Mouse (Mus musculus) kidney, postnatal 0 days (tissue): ENCODE results near the gene Syce2. TPM values are rescaled to one million over a fixed set of nuclear protein-coding genes. Genes with fewer than 3 reads are reported as not detected.

Source experiments
- ATAC-seq: fragments of 200-750 bp; cut with Nextera tagmentation; replicated peaks from 2 replicates; pipeline ENCODE4 v1.8.0; 2017; ENCODE audit warnings: low read depth, moderate number of reproducible peaks, moderate TSS enrichment, moderate library complexity; ENCODE audit not compliant: low FRiP score
- DNase-seq: peaks from one replicate; pipeline ENCODE4 v3.0.0-alpha.2; 2016; ENCODE audit warnings: low spot score
- H3K27ac ChIP-seq: fragments of 300-500 bp; sonication (generic); 2 replicates; pipeline ENCODE4 v1.5.1; 2014; ENCODE audit warnings: mild to moderate bottlenecking
- H3K27me3 ChIP-seq: fragments of 300-500 bp; sonication (generic); 2 replicates; pipeline ENCODE4 v1.6.1; 2014; ENCODE audit warnings: low read length, mixed read lengths; ENCODE audit not compliant: insufficient read depth
- H3K36me3 ChIP-seq: fragments of 300-500 bp; sonication (generic); 2 replicates; pipeline ENCODE4 v1.6.1; 2014; ENCODE audit warnings: low read length, mixed read lengths; ENCODE audit not compliant: insufficient read depth
- H3K4me1 ChIP-seq: fragments of 300-500 bp; sonication (generic); replicated peaks from 2 replicates; pipeline ENCODE4 v1.6.1; 2014; ENCODE audit warnings: antibody characterized with exemption, low read length, mixed read lengths; ENCODE audit not compliant: insufficient read depth
- H3K4me2 ChIP-seq: fragments of 300-500 bp; sonication (generic); 2 replicates; pipeline ENCODE4 v1.6.1; 2014; ENCODE audit warnings: mild to moderate bottlenecking, low read length, moderate library complexity, mixed read lengths
- H3K4me3 ChIP-seq: fragments of 300-500 bp; sonication (generic); replicated peaks from 2 replicates; pipeline ENCODE4 v1.5.1; 2014; ENCODE audit warnings: low read depth, low read length
- H3K9ac ChIP-seq: fragments of 300-500 bp; sonication (generic); 2 replicates; pipeline ENCODE4 v1.6.1; 2014; ENCODE audit warnings: low read depth, low read length
- H3K9me3 ChIP-seq: fragments of 300-500 bp; sonication (generic); replicated peaks from 2 replicates; pipeline ENCODE4 v1.6.1; 2016; ENCODE audit warnings: low read length, inconsistent platforms, mixed read lengths
- CTCF ChIP-seq: IDR thresholded peaks from 2 replicates; pipeline ENCODE4 v1.5.1; 2016; ENCODE audit warnings: antibody characterized with exemption, low read depth, mild to moderate bottlenecking, moderate library complexity
- WGBS: fragments of 180-500 bp; shearing (Covaris S2); extraction: QIAGEN DNeasy Blood & Tissue Kit; methylation state at CpG from one replicate; pipeline ENCODE4 v1.1.7; 2014; 5-methylcytosine and 5-hydroxymethylcytosine counted together
- microRNA-seq: library from miRNA; unstranded; fragments of <30 nt; microRNA quantifications from one replicate; pipeline ENCODE4, GENCODE M21; 2016
- polyA plus RNA-seq: library from polyadenylated mRNA; unstranded; fragments of >200 nt; fragmentation: Nextera tagmentation; extraction: Ambion mirVana; gene quantifications from 2 replicates; pipeline ENCODE4 v1.2.1, GENCODE M21; 2015

The Syce2 gene
- polyA plus RNA-seq, 1 experiment from 2014 or later: 43.0 TPM

DNA sequence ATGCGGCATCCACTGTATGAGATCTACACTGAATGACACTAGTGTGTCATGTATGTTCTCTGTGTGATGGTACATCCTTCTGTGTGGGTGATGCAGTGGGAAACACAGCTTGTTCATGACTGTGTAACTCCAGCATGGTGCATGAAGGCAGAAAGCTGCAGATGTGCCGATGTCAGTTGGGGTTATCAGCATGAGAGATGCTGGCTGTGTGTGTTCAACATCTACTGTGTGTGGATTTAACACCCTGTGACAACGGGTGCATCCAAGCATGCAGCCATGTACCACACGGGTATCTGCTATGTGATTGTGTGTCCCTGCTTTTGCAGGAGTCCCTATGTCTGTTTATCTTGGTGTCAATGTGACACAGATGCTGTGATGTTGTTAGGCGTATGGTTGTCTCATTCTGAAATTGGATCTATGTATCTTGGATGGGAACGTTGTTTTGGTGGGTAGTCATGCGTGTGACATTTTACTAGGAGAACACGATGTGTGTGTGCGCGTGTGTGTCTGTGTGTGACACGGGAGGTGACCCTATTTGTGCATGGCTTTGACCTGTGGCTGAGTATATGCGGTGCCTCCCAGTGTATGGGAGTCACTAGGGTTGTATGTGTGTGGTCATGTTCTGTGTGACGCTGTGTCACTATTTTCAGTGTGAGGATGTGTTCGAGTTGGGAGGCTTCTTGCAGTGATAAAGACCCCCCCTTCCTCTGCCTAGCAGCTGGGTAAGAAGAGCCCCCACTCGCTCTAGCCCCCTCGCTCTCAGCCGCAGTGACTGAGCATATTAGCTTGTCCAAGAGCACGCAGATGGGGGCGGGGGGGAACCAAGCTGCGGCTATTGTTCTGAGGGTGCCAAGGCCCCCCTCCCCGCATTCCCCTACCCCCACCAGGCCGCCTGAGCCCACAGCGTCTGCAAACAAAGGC is 64.4 kb downstream of the Syce2 start:
- Histone ChIP-seq H3K4me2 (peak overlapping the region; percentile 67), H3K9ac (no peak overlapping the region), H3K9me3 (no peaks in the 10 kb centered on the region), H3K4me1 (peaks cover 5% of the 10 kb centered on the region; the same call in 1 of the 2 replicates), H3K4me3 (peak overlapping the region; percentile 33; the same call in 1 of the 2 replicates), H3K27me3 (peaks cover 45% of the 10 kb centered on the region), H3K27ac (no peak overlapping the region), H3K36me3 (no peaks in the 10 kb centered on the region)
- ATAC-seq: no peak
- DNase-seq: no peak
- no peak for TF ChIP-seq CTCF
- 21% methylated on average over 22 of the region's 23 CpGs for WGBS

DNA sequence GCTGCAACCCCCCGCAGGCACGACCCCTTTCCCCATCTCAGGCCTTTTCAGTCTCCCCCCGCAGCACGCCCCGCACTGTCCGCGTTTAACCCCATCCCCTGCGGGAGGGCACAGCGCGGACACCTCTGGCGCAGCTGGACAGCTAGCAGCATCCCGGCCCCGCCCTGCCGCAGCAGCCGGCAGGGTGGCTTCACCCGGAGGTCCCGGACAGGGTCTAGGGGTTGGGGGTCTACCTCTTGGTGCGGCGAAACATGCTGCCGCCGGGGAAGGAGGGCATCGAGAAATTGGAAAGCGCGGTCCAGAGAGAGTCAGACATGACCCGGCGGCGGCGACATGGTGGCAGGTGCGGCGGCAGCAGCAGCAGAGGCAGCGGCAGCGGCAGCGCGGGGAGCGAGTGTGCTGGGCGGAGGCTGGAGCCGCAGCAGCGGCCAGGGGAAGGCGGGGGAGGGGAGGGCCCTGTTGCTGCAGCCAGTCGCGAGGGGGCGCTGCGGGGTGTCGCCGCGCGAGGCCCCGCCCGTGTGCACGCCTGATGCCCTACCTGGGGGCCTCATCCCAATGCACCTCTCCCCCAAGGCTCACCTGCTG is 65.1 kb downstream of the Syce2 start, which contains the start of gene Mast1:
TSS of gene Mast1 (minus strand) at position 398 of the 585 bp plus-strand sequence.
- H3K27me3 ChIP-seq: peaks cover 45% of the 10 kb centered on the region

More for the DNA sequence above, 65.1 kb downstream of the Syce2 start, which contains the start of gene Mast1:
- TF ChIP-seq CTCF: peak; percentile 60
- H3K4me2 ChIP-seq: peak within 1 kb of the TSS; percentile 67
- under 1% methylated on average over 50 of the region's 50 CpGs for WGBS
- DNase-seq (peak; percentile 69), ATAC-seq (0 out of 2 replicates have a peak, but pooled peaks have one; percentile 8)
- peaks cover 5% of the 10 kb centered on the region; the same call in 1 of the 2 replicates for H3K4me1 ChIP-seq
- no peaks in the 10 kb centered on the region for H3K36me3 ChIP-seq
- H3K27ac ChIP-seq: no peak within 1 kb of the TSS
- H3K9ac ChIP-seq: no peak within 1 kb of the TSS
- peak within 1 kb of the TSS; percentile 33 for H3K4me3 ChIP-seq
- no peaks in the 10 kb centered on the region for H3K9me3 ChIP-seq

Small RNA genes lying within 50 kb of the gene (microRNA-seq; reads per million reads assigned to microRNA genes)
- gene Gm24197 (not detected), gene Mir7069 (1.6 reads per million)

Other genes starting within 250 kb of the Syce2 start
- 77.4 and 83.8 TPM in 2 replicates for gene Ier2, start 209.3 kb upstream of the Syce2 start, polyA plus RNA-seq
- gene Trmt1, start 185.8 kb upstream of the Syce2 start, polyA plus RNA-seq: 55.3 and 56.1 TPM in 2 replicates
- gene Nacc1, start 184.2 kb upstream of the Syce2 start, polyA plus RNA-seq: 15.9 and 16.1 TPM in 2 replicates
- gene Lyl1, start 170.7 kb upstream of the Syce2 start, polyA plus RNA-seq: 6.1 and 6.4 TPM in 2 replicates
- 1.9 and 2.5 TPM in 2 replicates for gene G430095P16Rik, start 149.1 kb upstream of the Syce2 start, polyA plus RNA-seq
- 21.1 and 22.3 TPM in 2 replicates for gene Nfix, start 71.8 kb upstream of the Syce2 start, polyA plus RNA-seq
- gene Dand5, start 49.3 kb upstream of the Syce2 start, polyA plus RNA-seq: 7.0 and 7.4 TPM in 2 replicates
- gene Gadd45gip1, start 40.6 kb upstream of the Syce2 start, polyA plus RNA-seq: 51.0 and 54.3 TPM in 2 replicates
- 97.1 and 98.9 TPM in 2 replicates for gene Rad23a, start 31.4 kb upstream of the Syce2 start, polyA plus RNA-seq
- 644 and 753 TPM in 2 replicates for gene Calr, start 25.2 kb upstream of the Syce2 start, polyA plus RNA-seq
- gene Farsa, start 15.1 kb upstream of the Syce2 start, polyA plus RNA-seq: 68.2 and 74.7 TPM in 2 replicates
- gene Gcdh, start 21.8 kb downstream of the Syce2 start, polyA plus RNA-seq: 59.2 and 67.6 TPM in 2 replicates
- gene Klf1, start 29.8 kb downstream of the Syce2 start, polyA plus RNA-seq: 1.1 and 1.8 TPM in 2 replicates
- 12.3 and 13.2 TPM in 2 replicates for gene Dnase2a, start 36.4 kb downstream of the Syce2 start, polyA plus RNA-seq
- 0.04 and 0.08 TPM in 2 replicates for gene Mast1, start 65.2 kb downstream of the Syce2 start, polyA plus RNA-seq
- gene Rtbdn, start 74.9 kb downstream of the Syce2 start, polyA plus RNA-seq: 0.09 TPM in 1 of 2 replicates, not detected in the other
- not detected in 2 replicates for gene Gm49661, start 97.3 kb downstream of the Syce2 start, polyA plus RNA-seq
- gene Prdx2, start 97.5 kb downstream of the Syce2 start, polyA plus RNA-seq: 729 and 747 TPM in 2 replicates
- 101 and 103 TPM in 2 replicates for gene Rnaseh2a, start 97.7 kb downstream of the Syce2 start, polyA plus RNA-seq
- gene Junb, start 106.6 kb downstream of the Syce2 start, polyA plus RNA-seq: 22.7 and 27.7 TPM in 2 replicates
- gene Hook2, start 118.5 kb downstream of the Syce2 start, polyA plus RNA-seq: 30.2 and 32.0 TPM in 2 replicates
- not detected in 2 replicates for gene Best2, start 142.4 kb downstream of the Syce2 start, polyA plus RNA-seq
- 116 and 125 TPM in 2 replicates for gene Asna1, start 153.2 kb downstream of the Syce2 start, polyA plus RNA-seq
- gene Trir, start 154.7 kb downstream of the Syce2 start, polyA plus RNA-seq: 120 and 131 TPM in 2 replicates
- gene Tnpo2, start 164.8 kb downstream of the Syce2 start, polyA plus RNA-seq: 19.0 and 19.4 TPM in 2 replicates
- gene Fbxw9, start 187.9 kb downstream of the Syce2 start, polyA plus RNA-seq: 35.2 and 38.5 TPM in 2 replicates
- gene Gm5741, start 195.9 kb downstream of the Syce2 start, polyA plus RNA-seq: not detected in 2 replicates
- 55.7 and 59.7 TPM in 2 replicates for gene Dhps, start 199.6 kb downstream of the Syce2 start, polyA plus RNA-seq
- gene Wdr83os, start 208.6 kb downstream of the Syce2 start, polyA plus RNA-seq: 152 and 156 TPM in 2 replicates
- 33.8 and 36.7 TPM in 2 replicates for gene Wdr83, start 209.2 kb downstream of the Syce2 start, polyA plus RNA-seq
- gene Man2b1, start 211.2 kb downstream of the Syce2 start, polyA plus RNA-seq: 40.1 and 42.3 TPM in 2 replicates